Mouse (Mus musculus) skeletal muscle tissue, postnatal 0 days (tissue): ENCODE measurements around the gene Rxra. TPM values are rescaled to one million over a fixed set of nuclear protein-coding genes. Genes with fewer than 3 reads are reported as not detected.

Experiments
- polyA plus RNA-seq: library from polyadenylated mRNA; unstranded; fragments of >200 nt; fragmentation: Nextera tagmentation; extraction: Ambion mirVana; gene quantifications from 2 replicates; pipeline ENCODE4 v1.2.1, GENCODE M21; 2015

The Rxra gene
- polyA plus RNA-seq, result 8.7 and 9.4 TPM in 2 replicates

DNA sequence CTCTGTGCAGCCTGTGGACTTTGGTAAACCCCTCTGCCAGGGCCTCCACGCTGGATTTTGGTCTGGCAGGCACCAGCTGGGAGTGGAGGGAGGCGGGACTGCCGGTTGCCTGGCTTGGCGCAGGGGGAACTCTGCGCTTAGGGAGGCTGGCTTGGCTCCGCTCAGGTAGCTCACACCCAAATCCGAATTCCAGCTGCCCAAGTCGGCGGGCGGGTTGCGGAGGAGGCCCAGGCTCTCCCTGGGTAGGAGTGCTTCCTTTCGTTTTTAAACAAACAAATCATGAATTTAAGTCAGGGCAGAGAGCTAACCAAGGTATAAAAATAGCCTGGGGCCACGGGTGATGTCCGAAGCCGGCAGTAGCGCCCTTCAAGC, at the start of gene Rxra:
Gene Rxra, plus strand, starts transcription at position 335 of the 372 bp plus-strand sequence.

Other genes with a start within 250 kb of the Rxra start
- 1.9 and 2.0 TPM in 2 replicates for gene Vav2, start 249.4 kb upstream of the Rxra start, polyA plus RNA-seq
- 2.4 and 3.4 TPM in 2 replicates for gene Brd3os, start 234.1 kb upstream of the Rxra start, polyA plus RNA-seq
- gene Brd3, start 168.8 kb upstream of the Rxra start, polyA plus RNA-seq, result 84.3 and 87.4 TPM in 2 replicates
- gene Wdr5, start 161.3 kb upstream of the Rxra start, polyA plus RNA-seq, result 22.8 and 23.4 TPM in 2 replicates
- 131 and 175 TPM in 2 replicates for gene Col5a1, start 210.0 kb downstream of the Rxra start, polyA plus RNA-seq